Mouse (Mus musculus) urinary bladder, postnatal 4 days (tissue): ENCODE data around the gene Prss50.

Source experiments
- DNase-seq, 2 experiments: peaks; one replicate each; pipeline ENCODE4 v3.0.0; 2021 to 2022; ENCODE audit warnings: low spot score in 2 of 2

Gene Prss50

GRCm38 (mm10) chr9:110874660-110875191 is 17.0 kb downstream of the Prss50 start:
- DNase-seq = no peak

- DNase-seq = no peak
Observed at GRCm38 (mm10) chr9:110875288-110875695, 17.5 kb downstream of the Prss50 start.

DNA sequence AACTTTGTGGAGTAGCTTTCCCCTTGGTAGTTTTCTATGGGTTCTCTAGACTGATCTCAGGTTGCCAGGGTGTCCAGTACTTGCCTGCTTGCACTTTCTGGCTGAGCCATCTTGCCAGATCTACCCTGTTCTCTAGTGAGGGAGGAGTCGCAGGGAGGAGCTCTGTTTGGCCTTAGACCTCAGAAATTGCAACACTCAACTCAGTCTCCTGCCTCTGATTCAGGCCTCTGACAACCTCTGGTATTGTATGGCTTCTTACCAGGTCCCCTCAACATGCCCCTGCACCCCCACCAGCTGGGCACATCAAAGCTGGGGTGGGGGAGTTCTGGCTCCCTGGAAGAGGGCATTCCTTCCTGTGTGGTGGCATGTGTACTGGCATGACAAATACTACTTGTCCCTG is 19.6 kb downstream of the Prss50 start:
- no peak for DNase-seq

GRCm38 (mm10) chr9:110877888-110878287 is 20.1 kb downstream of the Prss50 start:
- peak in 1 of 2 experiments; percentile 55 for DNase-seq

DNA sequence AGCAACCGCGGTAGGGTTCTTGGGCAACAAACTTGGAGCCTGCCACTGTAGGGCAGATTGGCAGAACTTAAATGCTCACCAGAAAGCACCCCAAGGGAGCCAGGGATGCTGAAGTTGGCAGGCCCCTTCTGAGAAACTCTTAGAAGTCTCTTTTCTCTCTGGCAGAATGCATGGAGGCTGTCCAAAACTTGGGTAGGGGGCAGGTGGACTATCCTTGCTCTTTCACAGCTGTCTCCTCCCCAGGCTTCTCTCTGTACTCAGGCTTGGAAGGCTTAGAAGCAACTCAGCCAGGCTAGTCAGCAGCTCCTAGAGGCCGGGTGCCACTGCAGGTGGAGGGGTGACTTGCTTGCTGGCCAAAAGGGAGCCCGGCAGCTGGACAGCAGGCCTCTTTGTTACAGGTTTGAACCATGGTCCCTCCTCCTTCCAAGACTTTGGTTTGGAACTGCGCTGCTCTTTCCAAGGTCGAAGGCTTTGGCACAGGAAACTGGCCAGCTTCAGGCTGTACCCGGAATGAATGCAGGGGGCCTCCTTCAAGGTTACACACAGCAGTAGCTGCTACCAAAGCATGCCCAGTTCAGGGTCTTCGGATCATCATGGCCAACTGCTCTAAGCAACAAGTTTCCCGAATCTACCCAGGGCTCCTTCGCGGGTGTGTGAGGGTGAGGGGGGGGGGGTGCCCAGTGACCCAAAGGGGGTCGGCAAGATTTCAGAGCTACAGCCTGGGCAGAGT is 21.6 kb downstream of the Prss50 start, which contains the start of gene Als2cl:
Gene Als2cl (plus strand): TSS at position 680 of the 730 bp plus-strand sequence.
- no peak for DNase-seq

DNA sequence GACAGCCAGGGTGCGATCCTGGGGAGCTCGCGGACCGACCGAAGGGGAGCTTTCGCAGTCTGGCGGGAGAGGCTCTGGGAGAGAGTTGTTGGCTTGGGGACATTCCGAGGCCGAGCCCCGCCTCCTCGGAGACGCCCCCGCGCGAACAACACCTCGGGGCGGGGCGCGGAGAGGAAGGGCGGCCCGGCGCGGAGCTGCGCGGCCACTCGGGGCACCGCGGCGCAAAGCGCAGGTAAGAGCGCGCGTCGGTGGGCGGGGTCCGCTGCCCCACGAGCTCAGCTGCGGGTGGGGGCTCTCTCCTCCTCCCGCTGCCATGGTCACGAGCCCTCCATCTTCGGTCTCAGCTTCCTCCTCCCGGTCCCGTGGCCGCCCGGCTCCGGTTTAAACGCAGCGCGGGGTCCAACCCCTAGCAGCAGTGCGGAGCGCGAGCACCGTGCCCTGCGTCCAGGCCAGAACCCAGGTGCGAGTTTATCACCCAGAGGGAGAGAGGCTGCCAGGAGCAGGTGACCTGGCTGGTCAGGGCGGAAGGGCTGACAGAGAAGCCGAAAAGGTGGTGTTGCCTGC is 22.3 kb downstream of the Prss50 start, which contains the start of gene Tmie:
Gene Tmie (minus strand): TSS at position 116 of the 564 bp plus-strand sequence.
- peak; percentile 70 to 78 for DNase-seq

GRCm38 (mm10) chr9:110880772-110881171 is 23.0 kb downstream of the Prss50 start:
- peak in 1 of 2 experiments; percentile 63 for DNase-seq

GRCm38 (mm10) chr9:110881953-110882352 is 24.2 kb downstream of the Prss50 start:
- DNase-seq = no peak

- DNase-seq = no peak
Observed at GRCm38 (mm10) chr9:110887388-110888303, 29.9 kb downstream of the Prss50 start.

DNA sequence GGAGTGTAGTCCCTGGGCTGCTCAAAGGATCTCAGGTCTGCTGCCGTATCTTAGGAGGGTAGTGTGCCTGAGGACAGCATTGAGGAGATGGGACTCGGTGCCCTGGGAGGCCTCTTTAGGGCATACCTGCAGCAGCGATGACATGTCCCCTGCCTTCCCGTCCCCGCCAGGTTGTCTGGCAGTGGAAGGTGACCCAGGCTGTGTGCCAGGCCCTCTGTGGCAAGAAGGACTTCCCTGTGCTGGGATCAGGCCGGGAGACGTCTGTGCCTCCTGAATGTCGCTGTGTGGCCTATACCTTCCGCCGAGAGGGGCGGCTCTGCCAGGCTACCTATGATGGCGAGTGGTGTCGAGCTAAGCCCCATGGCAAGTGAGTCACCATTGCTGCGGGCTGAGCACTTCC is 31.2 kb downstream of the Prss50 start:
- no peak for DNase-seq

DNA sequence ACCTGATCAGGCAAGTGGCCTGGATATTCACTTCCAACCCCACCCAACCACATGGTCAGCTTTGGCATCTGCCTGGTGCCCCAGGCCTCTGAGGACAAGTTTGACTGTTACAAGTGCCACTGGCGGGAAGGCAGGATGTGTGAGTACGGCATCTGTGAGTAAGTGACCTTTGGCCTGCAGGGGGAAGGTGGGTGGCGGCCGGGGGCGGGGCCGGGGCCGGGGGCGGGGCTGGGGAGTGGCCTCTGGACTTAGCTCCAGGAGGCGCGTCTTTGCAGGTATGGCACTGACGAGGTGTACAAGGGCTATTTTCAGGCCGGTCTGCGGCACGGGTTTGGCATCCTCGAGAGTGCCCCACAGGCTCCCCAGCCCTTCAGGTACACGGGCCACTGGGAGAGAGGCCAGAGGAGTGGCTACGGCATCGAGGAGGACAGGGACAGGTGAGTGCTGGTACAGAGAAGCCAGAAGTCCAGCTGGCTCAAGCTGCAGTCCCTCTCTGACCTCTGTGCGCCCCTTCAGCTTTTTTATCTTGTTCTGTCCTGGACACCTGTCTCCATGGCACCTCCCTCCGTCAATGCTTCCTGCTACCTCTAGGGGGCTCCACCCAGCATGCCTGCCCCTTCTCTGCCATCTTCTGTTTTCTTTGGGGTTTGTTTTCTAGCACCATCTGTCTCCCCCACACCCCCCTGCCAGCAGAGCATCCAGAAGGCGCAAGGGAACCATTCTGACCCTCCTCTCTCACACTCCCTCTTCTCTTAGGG is 32.4 kb downstream of the Prss50 start:
- DNase-seq = no peak

- no peak for DNase-seq
Observed at GRCm38 (mm10) chr9:110891077-110891828, 33.5 kb downstream of the Prss50 start.

DNA sequence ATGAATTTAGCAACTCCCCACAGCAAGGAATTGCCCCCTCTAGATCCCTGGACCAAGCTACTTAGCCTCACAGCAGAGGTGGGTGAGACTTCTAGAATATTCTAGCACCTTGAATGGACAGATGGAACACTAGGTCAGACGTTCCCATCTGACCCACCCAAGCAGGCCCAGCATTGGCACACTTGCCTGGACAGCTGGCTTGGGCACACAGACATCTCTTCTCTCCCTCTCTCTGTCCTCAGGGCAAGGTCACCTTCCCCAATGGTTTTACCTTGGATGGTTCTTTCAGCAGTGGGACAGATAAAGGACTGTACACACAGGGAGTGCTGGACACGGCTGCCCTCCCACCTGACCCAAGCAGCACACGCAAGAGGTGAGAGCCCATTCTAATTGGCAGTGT is 34.8 kb downstream of the Prss50 start:
- no peak for DNase-seq

DNA sequence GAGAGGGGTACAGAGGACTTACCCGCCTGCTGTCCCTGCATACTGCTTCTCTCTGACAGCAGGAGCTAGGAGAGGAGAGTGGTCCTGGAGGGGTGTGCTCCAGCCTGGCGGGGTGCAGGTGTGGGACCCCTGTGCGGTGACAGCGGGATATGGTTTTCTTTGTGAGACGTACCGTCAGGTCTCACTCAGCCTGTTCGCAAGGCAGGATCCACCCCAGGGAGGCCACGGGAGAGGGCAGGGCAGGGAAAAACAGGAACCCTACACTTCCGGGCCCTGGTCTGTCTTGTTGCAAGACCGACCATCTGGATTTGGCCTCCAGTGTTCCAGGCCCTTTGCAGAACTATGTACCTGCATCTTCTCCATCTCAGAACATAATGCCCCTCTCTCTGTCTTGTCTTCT is 35.7 kb downstream of the Prss50 start:
- no peak for DNase-seq

GRCm38 (mm10) chr9:110895507-110895906 is 37.7 kb downstream of the Prss50 start:
- DNase-seq = no peak

- no peak for DNase-seq
Observed at GRCm38 (mm10) chr9:110895994-110896393, 38.2 kb downstream of the Prss50 start.

DNA sequence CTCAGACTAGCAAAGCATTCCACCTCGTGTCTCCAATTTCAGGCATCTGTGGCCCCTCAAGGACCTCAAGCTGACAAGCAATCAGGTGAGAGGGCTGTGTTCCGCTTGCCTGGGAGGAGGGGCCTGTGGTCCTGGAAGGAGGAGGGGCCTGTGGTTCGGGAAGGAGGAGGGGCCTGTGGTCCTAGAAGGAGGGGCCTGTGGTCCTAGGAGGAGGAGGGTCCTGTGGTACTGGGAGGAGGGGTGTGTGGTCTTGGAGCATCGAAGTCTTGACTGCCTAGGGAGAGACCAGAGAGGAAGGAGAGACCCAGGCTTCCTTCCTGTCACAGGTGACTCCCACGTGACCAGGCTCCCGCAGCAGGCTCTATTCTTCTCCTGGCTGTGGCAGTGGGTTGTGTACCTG is 38.8 kb downstream of the Prss50 start:
- no peak for DNase-seq

DNA sequence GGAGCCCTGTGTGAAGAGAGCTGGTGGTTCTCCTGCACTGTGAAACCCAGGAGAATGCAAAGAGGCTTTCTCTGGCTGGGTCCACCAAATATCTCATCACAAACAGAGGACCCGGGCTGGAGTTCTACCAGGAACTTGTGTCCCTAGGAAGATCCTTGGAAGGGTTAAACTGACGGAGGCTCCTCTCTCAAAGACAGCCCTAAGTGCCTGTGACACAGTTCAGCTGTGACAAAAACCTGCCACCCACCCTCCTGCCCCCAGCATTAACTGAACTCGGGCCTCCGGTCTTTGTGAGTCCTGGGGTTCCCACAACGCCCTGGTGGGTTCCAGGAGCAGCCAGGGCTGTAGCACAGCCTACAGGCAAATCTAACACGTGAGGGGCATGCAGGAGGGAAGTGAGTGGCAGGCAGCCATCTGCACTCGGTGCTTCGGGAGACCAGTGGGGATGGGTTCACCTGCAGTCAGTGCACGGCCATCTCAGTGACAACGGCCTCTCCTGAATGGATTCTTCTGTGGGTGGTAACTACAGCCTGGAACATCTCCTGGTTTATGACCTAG is 41.8 kb downstream of the Prss50 start:
- no peak for DNase-seq

DNA sequence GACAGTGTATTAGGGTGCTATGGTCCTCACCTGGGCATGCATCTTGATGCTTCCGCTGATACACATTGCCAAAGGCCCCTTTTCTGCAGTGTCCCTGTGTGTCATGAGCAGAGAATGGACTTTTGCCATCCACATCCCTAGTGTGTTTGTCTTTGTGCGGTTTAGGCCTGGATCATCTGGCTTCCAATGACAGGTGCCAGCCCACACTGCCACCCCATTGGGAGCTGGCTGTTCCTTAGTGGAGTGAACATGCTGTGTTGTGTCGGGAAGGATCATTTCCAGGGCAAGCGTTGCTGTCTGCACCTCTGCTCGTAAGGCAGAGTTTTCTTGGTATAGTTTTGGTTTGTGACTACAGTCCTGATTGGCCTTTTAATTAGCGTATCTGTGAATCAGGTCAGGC is 43.4 kb downstream of the Prss50 start:
- no peak for DNase-seq

DNA sequence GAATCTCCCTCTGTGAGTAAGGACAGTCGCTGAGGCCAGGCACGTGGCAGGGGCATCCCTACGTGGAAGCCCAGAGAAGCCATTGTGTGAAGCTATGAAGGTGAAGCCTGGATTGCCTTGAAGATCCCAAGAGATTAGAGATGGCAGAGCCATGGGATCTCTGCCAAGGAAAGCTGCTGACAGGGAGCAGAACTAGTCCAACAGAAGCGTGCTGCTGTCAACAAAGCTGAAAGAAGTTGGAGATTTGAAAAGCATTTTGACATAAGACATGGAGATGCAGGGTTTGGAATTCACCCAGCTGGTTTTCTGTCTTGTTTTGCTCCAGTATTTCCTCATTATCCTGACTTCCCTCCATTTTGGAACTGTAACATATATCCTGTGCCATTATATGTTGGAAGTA is 44.5 kb downstream of the Prss50 start:
- DNase-seq = no peak
